Mouse (Mus musculus) kidney, adult 2 months (tissue): Measurements from ENCODE around the gene Spen.

Experiments used
- CTCF ChIP-seq: fragments of 200-500 bp; conservative IDR thresholded peaks from 2 replicates; pipeline ENCODE4 v1.5.1; 2011; ENCODE audit warnings: low read depth, mild to moderate bottlenecking, control low read depth, low read length, moderate library complexity, mixed read lengths; ENCODE audit not compliant: insufficient read depth, insufficient read length
- POLR2A ChIP-seq: fragments of 200-500 bp; IDR thresholded peaks from one replicate; pipeline ENCODE4 v1.6.1; 2011; ENCODE audit warnings: low read depth, low read length, control low read depth

- TF ChIP-seq POLR2A: no peak
- no peak for TF ChIP-seq CTCF
Measured at GRCm38 (mm10) chr4:141500637-141501036, 37.8 kb downstream of the Spen start.
